Mouse (Mus musculus) A20 (cell line): ENCODE data around the gene Tapbp.
A peak's percentile ranks its signal among the peaks of the same experiment; 100 is the strongest.
"Not testable (repeated sequence)": the region's sequence is repeated elsewhere in the genome, so short reads cannot be mapped to it uniquely, and the experiment has no call there.

Experiments
- DNase-seq: peaks from one replicate; pipeline ENCODE4 v3.0.0-alpha.2; 2011; ENCODE audit warnings: low read depth, low spot score

Tapbp gene

GRCm38 (mm10) chr17:33941381-33941780, 25.7 kb downstream of the Tapbp start:
- no peak for DNase-seq

GRCm38 (mm10) chr17:33943454-33943853, 27.8 kb downstream of the Tapbp start:
- no peak for DNase-seq

GRCm38 (mm10) chr17:33947430-33948089, 31.9 kb downstream of the Tapbp start:
- DNase-seq, result no peak

- DNase-seq, result no peak
Measured at GRCm38 (mm10) chr17:33948090-33948904, 32.6 kb downstream of the Tapbp start.

- DNase-seq, result no peak
Measured at GRCm38 (mm10) chr17:33948905-33949537, 33.3 kb downstream of the Tapbp start.

GRCm38 (mm10) chr17:33950131-33950625, 34.5 kb downstream of the Tapbp start:
- DNase-seq, result no peak

GRCm38 (mm10) chr17:33951021-33951946, 35.6 kb downstream of the Tapbp start, which contains the start of gene B3galt4:
B3galt4 (minus strand) TSS chr17:33951488.
- DNase-seq, result peak; percentile 86

- DNase-seq, result not testable (repeated sequence)
Measured at GRCm38 (mm10) chr17:33952015-33952414, 36.3 kb downstream of the Tapbp start.

- DNase-seq, result no peak
Measured at GRCm38 (mm10) chr17:33952879-33953278, 37.2 kb downstream of the Tapbp start.

GRCm38 (mm10) chr17:33953310-33953709, 37.6 kb downstream of the Tapbp start:
- no peak for DNase-seq

GRCm38 (mm10) chr17:33953961-33954565, 38.4 kb downstream of the Tapbp start:
- no peak for DNase-seq

- no peak for DNase-seq
Measured at GRCm38 (mm10) chr17:33954646-33955554, 39.2 kb downstream of the Tapbp start.

GRCm38 (mm10) chr17:33955555-33956214, 40.0 kb downstream of the Tapbp start, which contains the start of the genes Vps52 and Rps18:
Vps52 (plus strand) TSS chr17:33955812.
Rps18 (minus strand) TSS chr17:33956001.
- DNase-seq, result peak; percentile 98

- no peak for DNase-seq
Measured at GRCm38 (mm10) chr17:33956336-33956735, 40.6 kb downstream of the Tapbp start.

- no peak for DNase-seq
Measured at GRCm38 (mm10) chr17:33957493-33957892, 41.8 kb downstream of the Tapbp start.

GRCm38 (mm10) chr17:33958451-33958850, 42.8 kb downstream of the Tapbp start:
- no peak for DNase-seq

- DNase-seq, result no peak
Measured at GRCm38 (mm10) chr17:33959135-33959534, 43.4 kb downstream of the Tapbp start.

- no peak for DNase-seq
Measured at GRCm38 (mm10) chr17:33959948-33960347, 44.2 kb downstream of the Tapbp start.

- DNase-seq, result no peak
Measured at GRCm38 (mm10) chr17:33962876-33963275, 47.2 kb downstream of the Tapbp start.
